Mouse (Mus musculus): Measurements from ENCODE around the gene Clic5. TPM values are rescaled to one million over a fixed set of nuclear protein-coding genes. Genes with fewer than 3 reads are reported as not detected.

The Clic5 gene
- polyA plus RNA-seq, 1 experiment = 0.28 TPM

DNA sequence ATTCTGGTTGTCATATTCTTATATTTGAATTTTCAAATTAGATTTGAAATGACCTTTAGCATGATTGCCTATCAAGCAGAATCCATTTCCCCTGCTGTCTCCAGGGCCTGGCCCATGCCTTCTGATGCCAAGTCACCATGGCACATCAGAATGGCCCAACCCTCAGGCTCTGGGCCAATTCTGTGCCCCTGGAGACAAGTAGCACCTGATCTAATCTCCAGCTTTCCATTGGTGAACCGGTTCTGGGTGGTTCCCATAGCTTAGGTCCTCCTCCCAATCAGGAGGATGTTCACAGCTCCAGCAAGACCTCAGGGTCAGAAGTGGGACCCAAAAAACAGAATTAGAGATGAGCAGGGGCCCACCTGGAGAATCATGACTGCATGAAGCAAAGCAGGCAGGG lies 30.2 kb upstream of the Clic5 start:
- Histone ChIP-seq H3K27ac (ENCODE audit: control insufficient read depth, insufficient read depth, low read depth, low read length) (no peak overlapping the region), H3K27me3 (ENCODE audit: control insufficient read depth, insufficient read depth, low read length) (no peaks in the 10 kb centered on the region), H3K4me1 (ENCODE audit: control insufficient read depth, insufficient read depth, low read length) (no peaks in the 10 kb centered on the region), H3K36me3 (ENCODE audit: control insufficient read depth, insufficient read depth, low read length) (no peaks in the 10 kb centered on the region), H3K4me3 (ENCODE audit: control insufficient read depth, low read depth, low read length) (no peak overlapping the region)
- TF ChIP-seq POLR2A (IDR thresholded peaks at IDR 0.05; ENCODE audit: control insufficient read depth, low read depth, low read length) = no peak
- TF ChIP-seq CTCF (IDR thresholded peaks at IDR 0.05; ENCODE audit: control insufficient read depth, insufficient read depth, insufficient replicate concordance, low read depth, low read length) = no peak

DNA sequence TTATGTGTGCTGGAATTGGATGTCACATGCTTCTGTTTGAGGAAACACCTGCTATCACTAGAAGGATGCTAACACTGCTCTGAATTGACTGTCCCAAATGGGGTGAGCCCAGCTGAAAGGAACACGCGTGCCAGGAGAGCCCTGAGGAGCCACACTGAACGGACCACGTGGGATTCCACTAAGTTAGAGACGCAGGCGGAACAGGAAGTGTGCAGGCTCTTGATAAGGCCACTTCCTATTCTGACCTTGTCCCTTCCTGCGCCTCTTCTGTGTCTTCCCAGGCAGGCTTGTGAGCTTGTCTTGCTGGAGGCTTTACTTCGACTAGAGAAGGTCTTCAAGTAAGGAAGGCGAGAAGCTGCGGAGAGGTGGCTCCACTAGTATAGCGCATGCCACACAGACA lies 27.9 kb upstream of the Clic5 start:
- no peak overlapping the region for H3K27ac ChIP-seq (ENCODE audit: control insufficient read depth, insufficient read depth, low read depth, low read length)
- H3K4me3 ChIP-seq (ENCODE audit: control insufficient read depth, low read depth, low read length) = no peak overlapping the region
- H3K4me1 ChIP-seq (ENCODE audit: control insufficient read depth, insufficient read depth, low read length) = no peaks in the 10 kb centered on the region
- TF ChIP-seq CTCF (IDR thresholded peaks at IDR 0.05; ENCODE audit: control insufficient read depth, insufficient read depth, insufficient replicate concordance, low read depth, low read length) = no peak
- no peak for TF ChIP-seq POLR2A (IDR thresholded peaks at IDR 0.05; ENCODE audit: control insufficient read depth, low read depth, low read length)
- no peaks in the 10 kb centered on the region for H3K36me3 ChIP-seq (ENCODE audit: control insufficient read depth, insufficient read depth, low read length)
- H3K27me3 ChIP-seq (ENCODE audit: control insufficient read depth, insufficient read depth, low read length) = no peaks in the 10 kb centered on the region

DNA sequence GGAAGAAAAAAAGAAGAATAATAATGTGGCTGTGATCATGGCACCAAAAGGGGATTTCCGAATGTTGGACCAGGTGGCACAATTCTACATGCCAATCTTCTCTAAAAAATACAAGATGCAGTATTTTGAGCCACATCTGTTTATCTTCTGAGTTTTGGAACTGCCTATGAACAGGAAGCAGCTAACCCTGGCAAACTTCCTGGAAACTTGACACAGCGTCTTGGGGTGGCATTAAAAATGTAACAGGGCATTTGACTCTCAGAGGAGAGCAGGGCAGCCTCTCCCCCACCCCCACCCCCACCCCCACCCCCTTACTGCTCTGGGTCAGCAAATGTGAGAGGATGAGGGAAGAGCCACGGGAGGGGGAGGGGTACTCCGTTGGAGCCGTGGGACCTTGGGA lies 25.9 kb upstream of the Clic5 start:
- no peak overlapping the region for H3K27ac ChIP-seq (ENCODE audit: control insufficient read depth, insufficient read depth, low read depth, low read length)
- no peak for TF ChIP-seq CTCF (IDR thresholded peaks at IDR 0.05; ENCODE audit: control insufficient read depth, insufficient read depth, insufficient replicate concordance, low read depth, low read length)
- TF ChIP-seq POLR2A (IDR thresholded peaks at IDR 0.05; ENCODE audit: control insufficient read depth, low read depth, low read length) = no peak

GRCm38 (mm10) chr17:44162935-44163334 lies 25.4 kb upstream of the Clic5 start:
- no peak overlapping the region for H3K4me3 ChIP-seq (ENCODE audit: control insufficient read depth, low read depth, low read length)
- no peaks in the 10 kb centered on the region for H3K27me3 ChIP-seq (ENCODE audit: control insufficient read depth, insufficient read depth, low read length)
- H3K36me3 ChIP-seq (ENCODE audit: control insufficient read depth, insufficient read depth, low read length) = no peaks in the 10 kb centered on the region
- H3K4me1 ChIP-seq (ENCODE audit: control insufficient read depth, insufficient read depth, low read length) = no peaks in the 10 kb centered on the region
- no peak overlapping the region for H3K27ac ChIP-seq (ENCODE audit: control insufficient read depth, insufficient read depth, low read depth, low read length)
- TF ChIP-seq CTCF (IDR thresholded peaks at IDR 0.05; ENCODE audit: control insufficient read depth, insufficient read depth, insufficient replicate concordance, low read depth, low read length) (no peak), POLR2A (IDR thresholded peaks at IDR 0.05; ENCODE audit: control insufficient read depth, low read depth, low read length) (no peak)

More for the DNA sequence above, 25.9 kb upstream of the Clic5 start:
- no peaks in the 10 kb centered on the region for H3K4me1 ChIP-seq (ENCODE audit: control insufficient read depth, insufficient read depth, low read length)
- H3K27me3 ChIP-seq (ENCODE audit: control insufficient read depth, insufficient read depth, low read length) = no peaks in the 10 kb centered on the region
- H3K36me3 ChIP-seq (ENCODE audit: control insufficient read depth, insufficient read depth, low read length) = no peaks in the 10 kb centered on the region
- H3K4me3 ChIP-seq (ENCODE audit: control insufficient read depth, low read depth, low read length) = no peak overlapping the region

- Histone ChIP-seq H3K4me1 (ENCODE audit: control insufficient read depth, insufficient read depth, low read length) (no peaks in the 10 kb centered on the region), H3K27me3 (ENCODE audit: control insufficient read depth, insufficient read depth, low read length) (no peaks in the 10 kb centered on the region), H3K4me3 (ENCODE audit: control insufficient read depth, low read depth, low read length) (no peak overlapping the region), H3K36me3 (ENCODE audit: control insufficient read depth, insufficient read depth, low read length) (no peaks in the 10 kb centered on the region), H3K27ac (ENCODE audit: control insufficient read depth, insufficient read depth, low read depth, low read length) (no peak overlapping the region)
- TF ChIP-seq CTCF (IDR thresholded peaks at IDR 0.05; ENCODE audit: control insufficient read depth, insufficient read depth, insufficient replicate concordance, low read depth, low read length) (no peak), POLR2A (IDR thresholded peaks at IDR 0.05; ENCODE audit: control insufficient read depth, low read depth, low read length) (no peak)
Measured at GRCm38 (mm10) chr17:44165730-44166347, 22.5 kb upstream of the Clic5 start.

DNA sequence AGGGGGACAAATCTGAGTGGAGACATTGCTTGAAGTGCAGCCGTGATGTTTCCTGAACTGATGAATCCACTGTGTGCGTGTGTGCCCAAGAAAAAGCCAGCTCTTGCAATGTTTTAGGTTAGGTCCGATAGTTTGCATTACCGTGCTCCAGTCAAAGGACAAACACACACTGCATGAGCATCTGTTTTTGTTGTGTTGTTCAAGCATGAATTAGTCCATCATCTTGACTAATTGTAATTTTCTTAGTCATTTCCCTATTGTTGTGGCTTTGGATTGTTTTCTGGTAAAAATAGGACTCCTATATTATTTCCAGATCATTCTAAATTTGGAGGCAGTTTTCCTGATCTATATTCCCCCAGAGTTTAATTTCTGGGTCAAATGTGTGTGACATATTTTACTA lies 18.7 kb upstream of the Clic5 start:
- Histone ChIP-seq H3K36me3 (ENCODE audit: control insufficient read depth, insufficient read depth, low read length) (no peaks in the 10 kb centered on the region), H3K27ac (ENCODE audit: control insufficient read depth, insufficient read depth, low read depth, low read length) (no peak overlapping the region), H3K4me1 (ENCODE audit: control insufficient read depth, insufficient read depth, low read length) (no peaks in the 10 kb centered on the region), H3K27me3 (ENCODE audit: control insufficient read depth, insufficient read depth, low read length) (no peaks in the 10 kb centered on the region), H3K4me3 (ENCODE audit: control insufficient read depth, low read depth, low read length) (no peak overlapping the region)
- TF ChIP-seq CTCF (IDR thresholded peaks at IDR 0.05; ENCODE audit: control insufficient read depth, insufficient read depth, insufficient replicate concordance, low read depth, low read length) = no peak

GRCm38 (mm10) chr17:44170316-44170715 lies 18.1 kb upstream of the Clic5 start:
- H3K36me3 ChIP-seq (ENCODE audit: control insufficient read depth, insufficient read depth, low read length) = no peaks in the 10 kb centered on the region
- no peak for TF ChIP-seq CTCF (IDR thresholded peaks at IDR 0.05; ENCODE audit: control insufficient read depth, insufficient read depth, insufficient replicate concordance, low read depth, low read length)
- TF ChIP-seq POLR2A (IDR thresholded peaks at IDR 0.05; ENCODE audit: control insufficient read depth, low read depth, low read length) = no peak
- no peak overlapping the region for H3K4me3 ChIP-seq (ENCODE audit: control insufficient read depth, low read depth, low read length)
- H3K27me3 ChIP-seq (ENCODE audit: control insufficient read depth, insufficient read depth, low read length) = no peaks in the 10 kb centered on the region
- no peak overlapping the region for H3K27ac ChIP-seq (ENCODE audit: control insufficient read depth, insufficient read depth, low read depth, low read length)
- H3K4me1 ChIP-seq (ENCODE audit: control insufficient read depth, insufficient read depth, low read length) = no peaks in the 10 kb centered on the region

DNA sequence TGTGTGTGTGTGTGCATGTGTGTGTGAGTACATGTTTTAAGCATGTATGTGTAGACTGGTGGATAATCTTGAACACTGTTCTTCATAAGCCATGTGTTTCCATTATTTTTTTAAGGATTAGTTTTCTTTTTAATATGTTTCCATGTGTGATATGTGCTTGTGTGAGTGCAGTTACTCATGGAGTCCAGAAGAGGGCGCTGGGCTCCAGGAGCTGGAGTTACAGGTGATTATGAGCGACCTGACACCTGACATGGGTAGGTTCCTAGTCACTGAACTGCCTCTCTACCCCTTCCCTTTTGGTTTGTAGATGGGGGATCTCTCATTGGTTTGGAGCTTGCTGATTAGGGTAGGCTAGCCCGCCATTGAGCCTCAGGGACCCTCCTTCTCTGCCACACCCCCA lies 16.5 kb upstream of the Clic5 start:
- Histone ChIP-seq H3K4me1 (ENCODE audit: control insufficient read depth, insufficient read depth, low read length) (no peaks in the 10 kb centered on the region), H3K27ac (ENCODE audit: control insufficient read depth, insufficient read depth, low read depth, low read length) (no peak overlapping the region), H3K27me3 (ENCODE audit: control insufficient read depth, insufficient read depth, low read length) (no peaks in the 10 kb centered on the region), H3K4me3 (ENCODE audit: control insufficient read depth, low read depth, low read length) (no peak overlapping the region), H3K36me3 (ENCODE audit: control insufficient read depth, insufficient read depth, low read length) (no peaks in the 10 kb centered on the region)
- TF ChIP-seq CTCF (IDR thresholded peaks at IDR 0.05; ENCODE audit: control insufficient read depth, insufficient read depth, insufficient replicate concordance, low read depth, low read length) (peak; percentile 57; the same call in 1 of the 2 replicates), POLR2A (IDR thresholded peaks at IDR 0.05; ENCODE audit: control insufficient read depth, low read depth, low read length) (no peak)

Data from testis, adult 2 months (tissue).